17 mouse cellular contexts compared by ENCODE assay signal in genomic region chr2:74731799-74732512, GRCm38 (mm10). TPM values are rescaled to one million over a fixed set of nuclear protein-coding genes. Genes with fewer than 3 reads are reported as not detected.
DNase-seq lines count a peak whose midpoint lies in the region; ATAC-seq and TF ChIP-seq lines count a peak whose summit lies in the region.
"Had no signal": no experiment of that assay in that cellular context is flagged by ENCODE, and none has a peak within 500 bp of the region (broad histone marks: within the 10 kb centered on the region; RNA-seq: fewer than 3 reads in every experiment).

No protein-coding gene starts in this region.

- peaks cover 8% of the 10 kb centered on the region; the same call in 1 of the 2 replicates for H3K4me1 ChIP-seq in intestine, embryonic 15.5 days (replicated peaks)
- H3K4me1 ChIP-seq in intestine, postnatal 0 days (replicated peaks; ENCODE audit: control insufficient read depth, insufficient read depth, low read length) = no peaks in the 10 kb centered on the region
- peaks cover 1% of the 10 kb centered on the region; the same call in 1 of the 2 replicates for H3K4me1 ChIP-seq in embryonic facial prominence, embryonic 14.5 days (ENCODE audit: control insufficient read depth, insufficient read depth, low read length)
- no peaks in the 10 kb centered on the region; the same call in 1 of the 2 replicates for H3K4me1 ChIP-seq in hindbrain, embryonic 14.5 days (replicated peaks; ENCODE audit: control insufficient read depth, insufficient read depth, low read length)
- H3K4me1 ChIP-seq in neural tube, embryonic 12.5 days = peaks cover 88% of the 10 kb centered on the region

- H3K4me3 ChIP-seq in intestine, embryonic 15.5 days (replicated peaks) = peak overlapping the region; percentile 31; the same call in 1 of the 2 replicates
- H3K4me3 ChIP-seq in intestine, postnatal 0 days (ENCODE audit: low read depth, low read length) = no peak overlapping the region
- H3K4me3 ChIP-seq in embryonic facial prominence, embryonic 14.5 days (ENCODE audit: low read depth, low read length) = peak overlapping the region; percentile 28; the same call in 1 of the 2 replicates
- peak overlapping the region; percentile 42 for H3K4me3 ChIP-seq in hindbrain, embryonic 14.5 days (replicated peaks; ENCODE audit: low read length)
- peak overlapping the region; percentile 31 for H3K4me3 ChIP-seq in neural tube, embryonic 12.5 days
- H3K4me3 ChIP-seq: midbrain, embryonic 13.5 days; myocyte had no signal

- DNase-seq in embryonic facial prominence, embryonic 14.5 days (ENCODE audit: low spot score) = no peak
- no peak for DNase-seq in hindbrain, embryonic 14.5 days (ENCODE audit: low spot score)
- DNase-seq in spleen, postnatal 4 days (ENCODE audit: low spot score in 2 of 2) = no peak
- no peak for DNase-seq in urinary bladder, postnatal 14 days (ENCODE audit: low spot score)
- DNase-seq: adrenal gland, postnatal 25 days; cerebellum, adult 9-11 months; lung, adult 2 months had no signal

- ATAC-seq in intestine, embryonic 15.5 days = no peak
- no peak for ATAC-seq in intestine, postnatal 0 days
- ATAC-seq in embryonic facial prominence, embryonic 14.5 days (ENCODE audit: low read depth) = no peak
- no peak for ATAC-seq in hindbrain, embryonic 14.5 days (ENCODE audit: low FRiP score)
- no peak for ATAC-seq in neural tube, embryonic 12.5 days (ENCODE audit: low FRiP score, low read depth)
- ATAC-seq: inflammation-experienced regulatory T-cells, adult 6 months; midbrain, embryonic 13.5 days had no signal

- no peak for TF ChIP-seq CTCF in intestine, postnatal 0 days (IDR thresholded peaks at IDR 0.05; ENCODE audit: low read depth)

- H3K36me3 ChIP-seq in intestine, embryonic 15.5 days = no peaks in the 10 kb centered on the region
- H3K36me3 ChIP-seq in intestine, postnatal 0 days (ENCODE audit: control insufficient read depth, insufficient read depth) = peaks cover 6% of the 10 kb centered on the region; the same call in 1 of the 2 replicates
- H3K36me3 ChIP-seq in embryonic facial prominence, embryonic 14.5 days (ENCODE audit: control insufficient read depth, insufficient read depth, low read length) = no peaks in the 10 kb centered on the region
- H3K36me3 ChIP-seq in hindbrain, embryonic 14.5 days (replicated peaks; ENCODE audit: control insufficient read depth, insufficient read depth) = no peaks in the 10 kb centered on the region
- peaks cover 35% of the 10 kb centered on the region for H3K36me3 ChIP-seq in neural tube, embryonic 12.5 days
- H3K36me3 ChIP-seq: midbrain, embryonic 13.5 days had no signal

- H3K9ac ChIP-seq in intestine, embryonic 15.5 days = no peak overlapping the region
- H3K9ac ChIP-seq in intestine, postnatal 0 days (ENCODE audit: low read depth, low read length) = no peak overlapping the region
- no peak overlapping the region for H3K9ac ChIP-seq in embryonic facial prominence, embryonic 14.5 days (ENCODE audit: low read depth, low read length)
- peak overlapping the region; percentile 87 for H3K9ac ChIP-seq in hindbrain, embryonic 14.5 days
- H3K9ac ChIP-seq in neural tube, embryonic 12.5 days = peak overlapping the region; percentile 92
- H3K9ac ChIP-seq: midbrain, embryonic 13.5 days had no signal

- peaks cover 70% of the 10 kb centered on the region for H3K27me3 ChIP-seq in intestine, embryonic 15.5 days (replicated peaks)
- H3K27me3 ChIP-seq in intestine, postnatal 0 days (replicated peaks; ENCODE audit: control insufficient read depth, insufficient read depth, low read length) = peaks cover 91% of the 10 kb centered on the region
- peaks cover 97% of the 10 kb centered on the region for H3K27me3 ChIP-seq in embryonic facial prominence, embryonic 14.5 days (replicated peaks; ENCODE audit: control insufficient read depth, insufficient read depth, low read length)
- peaks cover 79% of the 10 kb centered on the region for H3K27me3 ChIP-seq in hindbrain, embryonic 14.5 days (ENCODE audit: control insufficient read depth, insufficient read depth, low read length)
- H3K27me3 ChIP-seq in neural tube, embryonic 12.5 days (replicated peaks) = no peaks in the 10 kb centered on the region

- H3K9me3 ChIP-seq in intestine, embryonic 15.5 days = no peaks in the 10 kb centered on the region
- no peaks in the 10 kb centered on the region for H3K9me3 ChIP-seq in intestine, postnatal 0 days (ENCODE audit: control insufficient read depth)
- no peaks in the 10 kb centered on the region for H3K9me3 ChIP-seq in embryonic facial prominence, embryonic 14.5 days (ENCODE audit: control insufficient read depth, low read length)
- H3K9me3 ChIP-seq in hindbrain, embryonic 14.5 days (ENCODE audit: control insufficient read depth, low read length) = no peaks in the 10 kb centered on the region
- H3K9me3 ChIP-seq in neural tube, embryonic 12.5 days = no peaks in the 10 kb centered on the region
- H3K9me3 ChIP-seq: midbrain, embryonic 13.5 days had no signal

- 34% methylated on average over 9 of the region's 9 CpGs for WGBS in intestine, embryonic 15.5 days
- 33% methylated on average over 9 of the region's 9 CpGs for WGBS in intestine, postnatal 0 days
- 5% methylated on average over 9 of the region's 9 CpGs for WGBS in embryonic facial prominence, embryonic 14.5 days
- 4% methylated on average over 9 of the region's 9 CpGs for WGBS in hindbrain, embryonic 14.5 days
- WGBS in neural tube, embryonic 12.5 days = 4% methylated on average over 9 of the region's 9 CpGs

- H3K27ac ChIP-seq in intestine, embryonic 15.5 days = no peak overlapping the region
- no peak overlapping the region for H3K27ac ChIP-seq in intestine, postnatal 0 days (ENCODE audit: low read depth, low read length)
- H3K27ac ChIP-seq in embryonic facial prominence, embryonic 14.5 days (replicated peaks; ENCODE audit: low read depth, low read length) = no peak overlapping the region
- peak overlapping the region; percentile 98 for H3K27ac ChIP-seq in hindbrain, embryonic 14.5 days
- H3K27ac ChIP-seq in neural tube, embryonic 12.5 days = peak overlapping the region; percentile 99
- H3K27ac ChIP-seq: midbrain, embryonic 13.5 days had no signal

- H3K4me2 ChIP-seq in intestine, embryonic 15.5 days (replicated peaks) = peak overlapping the region; percentile 60
- H3K4me2 ChIP-seq in intestine, postnatal 0 days (replicated peaks; ENCODE audit: low read depth) = no peak overlapping the region
- peak overlapping the region; percentile 46; the same call in 1 of the 2 replicates for H3K4me2 ChIP-seq in embryonic facial prominence, embryonic 14.5 days (ENCODE audit: low read depth, low read length)
- peak overlapping the region; percentile 82 for H3K4me2 ChIP-seq in hindbrain, embryonic 14.5 days (replicated peaks)
- peak overlapping the region; percentile 96 for H3K4me2 ChIP-seq in neural tube, embryonic 12.5 days (replicated peaks)
- H3K4me2 ChIP-seq: midbrain, embryonic 13.5 days had no signal

RNA-seq across cellular contexts. Expression of gene Gm28230, which starts 5.4 kb away (rescaled TPM):
- 0.55 and 0.73 TPM in 2 replicates for polyA plus RNA-seq in intestine, embryonic 15.5 days (2015; fragmentation: Nextera tagmentation; extraction: Ambion mirVana)
- polyA plus RNA-seq in intestine, postnatal 0 days (2015; fragmentation: Nextera tagmentation; extraction: Ambion mirVana) = 0.17 TPM in 1 of 2 replicates, not detected in the other
- polyA plus RNA-seq in embryonic facial prominence, embryonic 14.5 days (2014; fragmentation: Nextera tagmentation; extraction: Ambion mirVana) = 0.13 TPM in 1 of 2 replicates, not detected in the other
- 0.82 and 1.3 TPM in 2 replicates for polyA plus RNA-seq in hindbrain, embryonic 14.5 days (2014; fragmentation: Nextera tagmentation; extraction: Ambion mirVana)
- polyA plus RNA-seq in neural tube, embryonic 12.5 days (2016; fragmentation: Nextera tagmentation; extraction: Ambion mirVana) = 6.9 and 9.1 TPM in 2 replicates
- polyA plus RNA-seq: frontal cortex, adult 2 months; heart, embryonic 16.5 days; inflammation-experienced regulatory T-cells, adult 6 months; liver, adult 2 months; midbrain, embryonic 13.5 days; myocyte; thymus, postnatal 0 days had no signal

RNA-seq across cellular contexts. Expression of gene Hoxd4, which starts 20.2 kb away (rescaled TPM):
- polyA plus RNA-seq in intestine, embryonic 15.5 days (2015; fragmentation: Nextera tagmentation; extraction: Ambion mirVana) = 1.2 and 1.6 TPM in 2 replicates
- 0.20 and 0.51 TPM in 2 replicates for polyA plus RNA-seq in intestine, postnatal 0 days (2015; fragmentation: Nextera tagmentation; extraction: Ambion mirVana)
- polyA plus RNA-seq in embryonic facial prominence, embryonic 14.5 days (2014; fragmentation: Nextera tagmentation; extraction: Ambion mirVana) = 0.63 and 0.82 TPM in 2 replicates
- 3.1 and 4.3 TPM in 2 replicates for polyA plus RNA-seq in hindbrain, embryonic 14.5 days (2014; fragmentation: Nextera tagmentation; extraction: Ambion mirVana)
- polyA plus RNA-seq in neural tube, embryonic 12.5 days (2016; fragmentation: Nextera tagmentation; extraction: Ambion mirVana) = 14.2 and 16.0 TPM in 2 replicates
- polyA plus RNA-seq: frontal cortex, adult 2 months; inflammation-experienced regulatory T-cells, adult 6 months; midbrain, embryonic 13.5 days; myocyte; thymus, postnatal 0 days had no signal

RNA-seq across cellular contexts. Expression of gene Hoxd3, which starts 20.2 kb away (rescaled TPM):
- 18.8 and 19.2 TPM in 2 replicates for polyA plus RNA-seq in intestine, embryonic 15.5 days (2015; fragmentation: Nextera tagmentation; extraction: Ambion mirVana)
- polyA plus RNA-seq in intestine, postnatal 0 days (2015; fragmentation: Nextera tagmentation; extraction: Ambion mirVana) = 3.2 and 3.3 TPM in 2 replicates
- 3.8 and 4.7 TPM in 2 replicates for polyA plus RNA-seq in embryonic facial prominence, embryonic 14.5 days (2014; fragmentation: Nextera tagmentation; extraction: Ambion mirVana)
- 44.9 and 55.1 TPM in 2 replicates for polyA plus RNA-seq in hindbrain, embryonic 14.5 days (2014; fragmentation: Nextera tagmentation; extraction: Ambion mirVana)
- 55.9 and 68.9 TPM in 2 replicates for polyA plus RNA-seq in neural tube, embryonic 12.5 days (2016; fragmentation: Nextera tagmentation; extraction: Ambion mirVana)
- polyA plus RNA-seq: frontal cortex, adult 2 months; inflammation-experienced regulatory T-cells, adult 6 months; liver, adult 2 months; myocyte had no signal

RNA-seq across cellular contexts. Expression of gene Hoxd8, which starts 27.5 kb away (rescaled TPM):
- polyA plus RNA-seq in intestine, embryonic 15.5 days (2015; fragmentation: Nextera tagmentation; extraction: Ambion mirVana) = 4.2 and 5.1 TPM in 2 replicates
- polyA plus RNA-seq in intestine, postnatal 0 days (2015; fragmentation: Nextera tagmentation; extraction: Ambion mirVana) = 2.2 and 2.7 TPM in 2 replicates
- 8.7 and 10.3 TPM in 2 replicates for polyA plus RNA-seq in embryonic facial prominence, embryonic 14.5 days (2014; fragmentation: Nextera tagmentation; extraction: Ambion mirVana)
- 2.1 and 3.3 TPM in 2 replicates for polyA plus RNA-seq in hindbrain, embryonic 14.5 days (2014; fragmentation: Nextera tagmentation; extraction: Ambion mirVana)
- polyA plus RNA-seq in neural tube, embryonic 12.5 days (2016; fragmentation: Nextera tagmentation; extraction: Ambion mirVana) = 20.8 and 21.4 TPM in 2 replicates
- polyA plus RNA-seq: inflammation-experienced regulatory T-cells, adult 6 months; midbrain, embryonic 13.5 days; myocyte had no signal

RNA-seq across cellular contexts. Expression of gene Hoxd1, which starts 30.8 kb away (rescaled TPM):
- 0.09 and 0.10 TPM in 2 replicates for polyA plus RNA-seq in intestine, embryonic 15.5 days (2015; fragmentation: Nextera tagmentation; extraction: Ambion mirVana)
- polyA plus RNA-seq in intestine, postnatal 0 days (2015; fragmentation: Nextera tagmentation; extraction: Ambion mirVana) = not detected in 2 replicates
- polyA plus RNA-seq in embryonic facial prominence, embryonic 14.5 days (2014; fragmentation: Nextera tagmentation; extraction: Ambion mirVana) = 3.9 and 4.7 TPM in 2 replicates
- 0.64 and 0.76 TPM in 2 replicates for polyA plus RNA-seq in hindbrain, embryonic 14.5 days (2014; fragmentation: Nextera tagmentation; extraction: Ambion mirVana)
- polyA plus RNA-seq in neural tube, embryonic 12.5 days (2016; fragmentation: Nextera tagmentation; extraction: Ambion mirVana) = 6.8 and 7.8 TPM in 2 replicates
- polyA plus RNA-seq: heart, embryonic 16.5 days; inflammation-experienced regulatory T-cells, adult 6 months; liver, adult 2 months; lung, adult 2 months; myocyte; thymus, postnatal 0 days had no signal

Comparison
In these comparisons a context has a peak if more than half of its experiments do, and no peak if none do; other contexts are left out.
1. H3K27ac ChIP-seq: peak in hindbrain, embryonic 14.5 days (single experiment) and neural tube, embryonic 12.5 days (single experiment); none in intestine, embryonic 15.5 days (single experiment), intestine, postnatal 0 days (single experiment) and embryonic facial prominence, embryonic 14.5 days (single experiment).
2. H3K9ac ChIP-seq: peak in hindbrain, embryonic 14.5 days (single experiment) and neural tube, embryonic 12.5 days (single experiment); none in intestine, embryonic 15.5 days (single experiment), intestine, postnatal 0 days (single experiment) and embryonic facial prominence, embryonic 14.5 days (single experiment).